Mouse (Mus musculus): ENCODE measurements around the gene Angptl4. TPM values are rescaled to one million over a fixed set of nuclear protein-coding genes. Genes with fewer than 3 reads are reported as not detected.

Angptl4 gene
- total and polyA plus RNA-seq, 3 experiments: 6.3 to 12.2 (median 8.0) TPM

DNA sequence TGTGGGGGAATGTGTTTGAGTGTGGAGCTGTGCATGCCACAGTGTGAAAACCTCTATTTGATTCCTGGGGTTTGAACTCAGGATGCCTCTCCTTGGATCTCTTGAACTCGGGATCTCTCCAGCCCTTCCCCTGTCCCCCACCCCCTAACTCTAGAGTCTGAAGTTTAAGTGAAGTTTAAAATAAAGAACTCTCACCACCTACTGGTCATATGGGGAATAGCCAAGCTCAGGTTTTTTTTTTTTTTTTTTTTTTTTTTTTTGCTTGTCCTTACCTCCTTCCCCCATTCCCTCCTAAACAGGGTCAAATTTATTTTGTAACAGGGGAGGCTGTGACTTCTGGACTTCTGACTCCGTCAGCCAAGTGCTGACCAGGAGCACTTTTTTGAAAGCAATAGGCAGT, 20.6 kb upstream of the Angptl4 start (continued):
- peak; percentile 39 to 77; a peak in 3 of 4 replicates for TF ChIP-seq CTCF (conservative IDR thresholded peaks at IDR 0.05 in 1 of 2, IDR thresholded peaks at IDR 0.05 in 1 of 2; ENCODE audit: low read depth in 2 of 2, low read length in 2 of 2)
- peak; percentile 100 for TF ChIP-seq ZNF384 (IDR thresholded peaks at IDR 0.05; ENCODE audit: low read depth, low read length)
- no peak for TF ChIP-seq RCOR1 (conservative IDR thresholded peaks at IDR 0.05; ENCODE audit: low read depth, low read length)
- no peak for TF ChIP-seq JUND (conservative IDR thresholded peaks at IDR 0.05; ENCODE audit: low read depth, low read length)
- TF ChIP-seq ETS1 (conservative IDR thresholded peaks at IDR 0.05; ENCODE audit: low read depth, low read length): no peak
- no peak for TF ChIP-seq NRF1 (IDR thresholded peaks at IDR 0.05; ENCODE audit: low read depth, low read length)
- TF ChIP-seq NELFE (IDR thresholded peaks at IDR 0.05; ENCODE audit: low read depth, low read length): no peak

DNA sequence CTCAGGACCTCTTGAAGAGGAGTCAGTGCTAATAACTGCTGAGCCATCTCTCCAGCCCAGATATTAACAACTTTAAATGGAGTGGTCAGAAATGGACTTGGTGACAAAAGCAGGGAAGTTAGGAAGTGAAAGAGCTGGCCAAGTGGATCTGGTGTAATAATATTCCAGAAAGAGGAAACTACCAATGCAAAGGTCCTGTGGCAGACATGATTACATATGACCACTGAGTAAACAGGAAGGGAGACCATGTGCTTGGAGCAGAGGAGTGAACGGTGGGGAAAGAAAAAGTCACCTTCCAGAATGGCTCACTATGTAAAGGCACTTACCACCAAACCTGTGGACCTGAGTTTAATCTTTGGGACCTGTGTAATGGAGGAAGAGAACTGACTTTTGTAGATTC, 17.6 kb upstream of the Angptl4 start:
- in situ Hi-C loops (cut with MboI; ENCODE audit: low pct_ligation_motif_present, low pct_unique_long_range_greater_than_20kb, low sequenced_read_pairs): no loop called here
- dilution Hi-C loops (cut with MboI; ENCODE audit: extremely low pct_ligation_motif_present, extremely low pct_unique_long_range_greater_than_20kb, low sequenced_read_pairs): no loop called here
- H3K4me1 ChIP-seq (ENCODE audit: control insufficient read depth in 1 of 2, insufficient read depth in 2 of 2): peaks cover 3% of the 10 kb centered on the region in 2 experiments
- no peaks in the 10 kb centered on the region for H3K27me3 ChIP-seq (replicated peaks)
- no peak overlapping the region for H3K27ac ChIP-seq (ENCODE audit: insufficient read depth, low read depth)
- H3K9me3 ChIP-seq (replicated peaks; ENCODE audit: low read length): no peaks in the 10 kb centered on the region
- no peak overlapping the region for H3K4me2 ChIP-seq (ENCODE audit: insufficient read depth, low read depth, poor library complexity, severe bottlenecking)
- DNase-seq (ENCODE audit: extremely low read depth): no peak
- no peaks in the 10 kb centered on the region for H3K79me2 ChIP-seq (replicated peaks; ENCODE audit: control insufficient read depth, extremely low read depth, insufficient read depth, poor library complexity, severe bottlenecking)
- H3K36me3 ChIP-seq (replicated peaks in 1 of 2; ENCODE audit: control insufficient read depth in 1 of 2, insufficient read depth in 1 of 2, low read length in 1 of 2): no peaks in the 10 kb centered on the region
- no peak overlapping the region for H3K4me3 ChIP-seq (replicated peaks in 1 of 3; ENCODE audit: low read depth in 2 of 3, low read length in 2 of 3, poor library complexity in 1 of 3)
- no peak overlapping the region for H3K9ac ChIP-seq (ENCODE audit: insufficient read depth, low read depth)
- TF ChIP-seq TCF12 (IDR thresholded peaks at IDR 0.05; ENCODE audit: low read depth, low read length): no peak
- TF ChIP-seq TBP (conservative IDR thresholded peaks at IDR 0.05; ENCODE audit: low read depth, low read length): 0 out of 2 replicates have a peak, but pooled peaks have one; percentile 41
- no peak for TF ChIP-seq IRF4 (IDR thresholded peaks at IDR 0.05; ENCODE audit: low read depth, low read length)

DNA sequence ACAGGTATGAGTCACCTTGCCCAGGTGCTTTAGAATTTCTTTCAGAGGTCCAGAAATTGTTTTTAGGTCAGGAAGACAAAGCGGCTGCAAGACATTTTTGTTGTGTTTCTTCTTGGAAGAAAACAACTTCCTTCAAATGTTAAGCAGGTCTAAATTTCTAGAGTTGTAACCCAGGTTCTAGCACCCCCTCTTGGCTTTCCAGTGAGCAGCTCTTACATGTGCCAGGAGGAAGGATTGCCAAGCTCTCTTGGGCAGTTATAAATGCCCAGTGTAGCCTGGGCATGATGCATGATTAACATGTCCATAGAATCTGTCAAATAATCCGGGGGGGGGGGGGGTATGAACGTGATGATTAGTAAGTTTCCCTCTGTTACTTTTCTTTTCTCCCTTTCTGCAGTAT, 16.7 kb upstream of the Angptl4 start:
- H3K27me3 ChIP-seq (replicated peaks): peaks cover 1% of the 10 kb centered on the region
- dilution Hi-C loops (cut with MboI; ENCODE audit: extremely low pct_ligation_motif_present, extremely low pct_unique_long_range_greater_than_20kb, low sequenced_read_pairs): no loop called here

More for the DNA sequence above, 16.7 kb upstream of the Angptl4 start:
- Histone ChIP-seq H3K79me2 (replicated peaks; ENCODE audit: control insufficient read depth, extremely low read depth, insufficient read depth, poor library complexity, severe bottlenecking) (no peaks in the 10 kb centered on the region), H3K27ac (ENCODE audit: insufficient read depth, low read depth) (no peak overlapping the region), H3K9me3 (replicated peaks; ENCODE audit: low read length) (no peaks in the 10 kb centered on the region), H3K36me3 (replicated peaks in 1 of 2; ENCODE audit: control insufficient read depth in 1 of 2, insufficient read depth in 1 of 2, low read length in 1 of 2) (no peaks in the 10 kb centered on the region), H3K9ac (ENCODE audit: insufficient read depth, low read depth) (no peak overlapping the region), H3K4me3 (replicated peaks in 1 of 3; ENCODE audit: low read depth in 2 of 3, low read length in 2 of 3, poor library complexity in 1 of 3) (no peak overlapping the region), H3K4me2 (ENCODE audit: insufficient read depth, low read depth, poor library complexity, severe bottlenecking) (no peak overlapping the region), H3K4me1 (ENCODE audit: control insufficient read depth in 1 of 2, insufficient read depth in 2 of 2) (no peaks in the 10 kb centered on the region)
- in situ Hi-C loops (cut with MboI; ENCODE audit: low pct_ligation_motif_present, low pct_unique_long_range_greater_than_20kb, low sequenced_read_pairs): no loop called here
- DNase-seq (ENCODE audit: extremely low read depth): no peak
- no peak for TF ChIP-seq ELF1 (IDR thresholded peaks at IDR 0.05; ENCODE audit: low read depth, low read length)
- no peak for TF ChIP-seq IRF4 (IDR thresholded peaks at IDR 0.05; ENCODE audit: low read depth, low read length)
- TF ChIP-seq BHLHE40 (IDR thresholded peaks at IDR 0.05; ENCODE audit: low read depth, low read length): no peak
- TF ChIP-seq MEF2A (IDR thresholded peaks at IDR 0.05; ENCODE audit: borderline replicate concordance, low read depth, low read length): no peak
- no peak for TF ChIP-seq JUND (conservative IDR thresholded peaks at IDR 0.05; ENCODE audit: low read depth, low read length)
- TF ChIP-seq MYC (IDR thresholded peaks at IDR 0.05; ENCODE audit: low read depth, low read length): 0 out of 2 replicates have a peak, but pooled peaks have one; percentile 24
- no peak for TF ChIP-seq TCF12 (IDR thresholded peaks at IDR 0.05; ENCODE audit: low read depth, low read length)
- peak in 1 of 2 experiments; percentile 65; a peak in 2 of 4 replicates for TF ChIP-seq CTCF (conservative IDR thresholded peaks at IDR 0.05 in 1 of 2, IDR thresholded peaks at IDR 0.05 in 1 of 2; ENCODE audit: low read depth in 2 of 2, low read length in 2 of 2)
- no peak for TF ChIP-seq PAX5 (IDR thresholded peaks at IDR 0.05; ENCODE audit: low read length)
- no peak for TF ChIP-seq NELFE (IDR thresholded peaks at IDR 0.05; ENCODE audit: low read depth, low read length)
- no peak for TF ChIP-seq EP300 (IDR thresholded peaks at IDR 0.05; ENCODE audit: low read length)
- TF ChIP-seq RAD21 (IDR thresholded peaks at IDR 0.05; ENCODE audit: low read depth, low read length): peak; percentile 67
- TF ChIP-seq TBP (conservative IDR thresholded peaks at IDR 0.05; ENCODE audit: low read depth, low read length): no peak
- no peak for TF ChIP-seq ETS1 (conservative IDR thresholded peaks at IDR 0.05; ENCODE audit: low read depth, low read length)
- TF ChIP-seq MAFK (IDR thresholded peaks at IDR 0.05; ENCODE audit: insufficient replicate concordance, low read length): no peak
- TF ChIP-seq ZC3H11A (IDR thresholded peaks at IDR 0.05; ENCODE audit: low read depth, low read length): no peak
- TF ChIP-seq ZMIZ1 (IDR thresholded peaks at IDR 0.05; ENCODE audit: low read depth, low read length): no peak
- no peak for TF ChIP-seq NRF1 (IDR thresholded peaks at IDR 0.05; ENCODE audit: low read depth, low read length)
- TF ChIP-seq UBTF (IDR thresholded peaks at IDR 0.05; ENCODE audit: low read depth, low read length): no peak
- TF ChIP-seq SMC3 (IDR thresholded peaks at IDR 0.05; ENCODE audit: low read depth, low read length): peak; percentile 52
- TF ChIP-seq USF1 (IDR thresholded peaks at IDR 0.05; ENCODE audit: low read depth, low read length): no peak
- TF ChIP-seq JUN (IDR thresholded peaks at IDR 0.05; ENCODE audit: insufficient read depth, low read depth, low read length): no peak
